Mouse (Mus musculus): ENCODE data around the gene Ddah1.

Ddah1 gene

GRCm38 (mm10) chr3:145764416-145764815 lies 5.9 kb downstream of the Ddah1 start:
- no peak for DNase-seq (ENCODE audit: low read depth)

- DNase-seq (ENCODE audit: low read depth) = no peak
Measured at GRCm38 (mm10) chr3:145768439-145768838, 10.0 kb downstream of the Ddah1 start.

- no peak for DNase-seq (ENCODE audit: low read depth)
Measured at GRCm38 (mm10) chr3:145773384-145773783, 14.9 kb downstream of the Ddah1 start.

GRCm38 (mm10) chr3:145774336-145774735 lies 15.9 kb downstream of the Ddah1 start:
- DNase-seq (ENCODE audit: low read depth) = no peak

GRCm38 (mm10) chr3:145775236-145775635 lies 16.8 kb downstream of the Ddah1 start:
- no peak for DNase-seq (ENCODE audit: low read depth)

- no peak for DNase-seq (ENCODE audit: low read depth)
Measured at GRCm38 (mm10) chr3:145775862-145776261, 17.4 kb downstream of the Ddah1 start.

GRCm38 (mm10) chr3:145777006-145777405 lies 18.5 kb downstream of the Ddah1 start:
- no peak for DNase-seq (ENCODE audit: low read depth)

GRCm38 (mm10) chr3:145778406-145778922 lies 20.0 kb downstream of the Ddah1 start:
- DNase-seq (ENCODE audit: low read depth) = no peak

GRCm38 (mm10) chr3:145779279-145779973 lies 21.0 kb downstream of the Ddah1 start:
- DNase-seq (ENCODE audit: low read depth) = peak; percentile 56

- no peak for DNase-seq (ENCODE audit: low read depth)
Measured at GRCm38 (mm10) chr3:145780784-145781442, 22.4 kb downstream of the Ddah1 start.

- no peak for DNase-seq (ENCODE audit: low read depth)
Measured at GRCm38 (mm10) chr3:145785244-145785643, 26.8 kb downstream of the Ddah1 start.

GRCm38 (mm10) chr3:145787303-145787702 lies 28.8 kb downstream of the Ddah1 start:
- DNase-seq (ENCODE audit: low read depth) = no peak

- no peak for DNase-seq (ENCODE audit: low read depth)
Measured at GRCm38 (mm10) chr3:145789114-145789513, 30.6 kb downstream of the Ddah1 start.

GRCm38 (mm10) chr3:145790233-145790632 lies 31.8 kb downstream of the Ddah1 start:
- no peak for DNase-seq (ENCODE audit: low read depth)

GRCm38 (mm10) chr3:145790709-145791108 lies 32.2 kb downstream of the Ddah1 start:
- no peak for DNase-seq (ENCODE audit: low read depth)

- DNase-seq (ENCODE audit: low read depth) = no peak
Measured at GRCm38 (mm10) chr3:145794355-145794754, 35.9 kb downstream of the Ddah1 start.

GRCm38 (mm10) chr3:145795896-145796295 lies 37.4 kb downstream of the Ddah1 start:
- DNase-seq (ENCODE audit: low read depth) = no peak

GRCm38 (mm10) chr3:145798042-145798441 lies 39.6 kb downstream of the Ddah1 start:
- no peak for DNase-seq (ENCODE audit: low read depth)

- no peak for DNase-seq (ENCODE audit: low read depth)
Measured at GRCm38 (mm10) chr3:145798751-145799188, 40.3 kb downstream of the Ddah1 start.

- DNase-seq (ENCODE audit: low read depth) = no peak
Measured at GRCm38 (mm10) chr3:145799365-145799764, 40.9 kb downstream of the Ddah1 start.

- peak; percentile 83 for DNase-seq (ENCODE audit: low read depth)
Measured at GRCm38 (mm10) chr3:145802106-145802505, 43.6 kb downstream of the Ddah1 start.

GRCm38 (mm10) chr3:145805848-145806247 lies 47.4 kb downstream of the Ddah1 start:
- DNase-seq (ENCODE audit: low read depth) = no peak

GRCm38 (mm10) chr3:145806502-145806901 lies 48.0 kb downstream of the Ddah1 start:
- peak; percentile 88 for DNase-seq (ENCODE audit: low read depth)
